Mouse (Mus musculus) heart, postnatal 14 days (tissue): Measurements from ENCODE around the gene Scin. TPM values are rescaled to one million over a fixed set of nuclear protein-coding genes. Genes with fewer than 3 reads are reported as not detected.
A peak's percentile ranks its signal among the peaks of the same experiment; 100 is the strongest.

Source experiments
- DNase-seq, 2 experiments: peaks; one replicate each; pipeline ENCODE4 v3.0.0; 2021 to 2022
- intact Hi-C: fragments of 180-260 bp; cut with DNase I; formaldehyde crosslinking; loops from one replicate; pipeline ENCODE4 v1.15.1; 2025
- total RNA-seq, 2 experiments: library from RNA; stranded (reverse); gene quantifications; 2 replicates each; pipeline ENCODE4 v1.2.3; 2021

Gene Scin
- total RNA-seq, 2 experiments from 2014 or later, result 0.84 to 1.1 TPM

- intact Hi-C loops, result loop anchor here (2.0 to 10.0 kb wide), 4 partner anchors 20 to 372 kb away; no protein-coding TSS in a partner anchor
- peak in 1 of 2 experiments; percentile 5 for DNase-seq
Observed at GRCm38 (mm10) chr12:40036666-40037065, 97.4 kb downstream of the Scin start.

GRCm38 (mm10) chr12:40035506-40035905 is 98.5 kb downstream of the Scin start:
- intact Hi-C loops, result loop anchor here (5.0 to 10.0 kb wide), 2 partner anchors 81 to 198 kb away; no protein-coding TSS in a partner anchor

GRCm38 (mm10) chr12:40029201-40029600 is 104.8 kb downstream of the Scin start:
- intact Hi-C loops, result no loop called here
- DNase-seq, result no peak

More at GRCm38 (mm10) chr12:40035506-40035905, 98.5 kb downstream of the Scin start:
- no peak for DNase-seq

GRCm38 (mm10) chr12:40027846-40028245 is 106.2 kb downstream of the Scin start:
- DNase-seq, result no peak
- intact Hi-C loops, result no loop called here

GRCm38 (mm10) chr12:40027444-40027843 is 106.6 kb downstream of the Scin start:
- intact Hi-C loops, result no loop called here
- no peak for DNase-seq

- intact Hi-C loops, result no loop called here
- no peak for DNase-seq
Observed at GRCm38 (mm10) chr12:40023918-40024317, 110.1 kb downstream of the Scin start.

GRCm38 (mm10) chr12:40023014-40023642 is 110.9 kb downstream of the Scin start:
- intact Hi-C loops, result no loop called here
- no peak for DNase-seq

GRCm38 (mm10) chr12:40022344-40022743 is 111.7 kb downstream of the Scin start:
- intact Hi-C loops, result no loop called here
- DNase-seq, result no peak

GRCm38 (mm10) chr12:40017955-40018505 is 116.0 kb downstream of the Scin start:
- intact Hi-C loops, result loop anchor here (2.0 to 10.0 kb wide), 2 partner anchors 19 to 283 kb away; no protein-coding TSS in a partner anchor
- DNase-seq, result no peak

GRCm38 (mm10) chr12:40016648-40017460 is 117.2 kb downstream of the Scin start:
- intact Hi-C loops, result loop anchor here (2.0 to 10.0 kb wide), 2 partner anchors 20 to 282 kb away; no protein-coding TSS in a partner anchor
- peak; percentile 67 to 75 for DNase-seq

- no peak for DNase-seq
- intact Hi-C loops, result loop anchor here (2.0 to 10.0 kb wide), 2 partner anchors 21 to 281 kb away; no protein-coding TSS in a partner anchor
Observed at GRCm38 (mm10) chr12:40016068-40016467, 118.0 kb downstream of the Scin start.

GRCm38 (mm10) chr12:40009866-40010265 is 124.2 kb downstream of the Scin start:
- no peak for DNase-seq
- intact Hi-C loops, result loop anchor here (5.0 to 10.0 kb wide), 2 partner anchors 53 to 275 kb away; no protein-coding TSS in a partner anchor

Other genes with a start within 250 kb of the Scin start
- gene Arl4a, start 96.2 kb downstream of the Scin start, total RNA-seq, result 10 to 100 TPM; 23.6 to 27.4 TPM
- 10 to 100 TPM; 21.6 to 24.4 TPM for gene Lsmem1, start 65.3 kb upstream of the Scin start, total RNA-seq
- 100 to 1,000 TPM in 1 of 2 experiments, 10 to 100 TPM in 1; 99.6 to 111 TPM for gene Ifrd1, start 114.3 kb upstream of the Scin start, total RNA-seq